Mouse (Mus musculus) lung, postnatal 36 days (tissue): ENCODE measurements around the gene Dpysl4.

Source experiments
- DNase-seq: peaks from one replicate; pipeline ENCODE4 v3.0.0; 2022; ENCODE audit warnings: mixed read lengths

Gene Dpysl4

GRCm38 (mm10) chr7:139100531-139101095 lies 14.8 kb downstream of the Dpysl4 start:
- DNase-seq = no peak

- DNase-seq = no peak
These were observed 15.5 kb downstream of the Dpysl4 start for GRCm38 (mm10) chr7:139101286-139101804.

GRCm38 (mm10) chr7:139101826-139102225 lies 16.0 kb downstream of the Dpysl4 start:
- no peak for DNase-seq

GRCm38 (mm10) chr7:139103960-139104381 lies 18.2 kb downstream of the Dpysl4 start:
- no peak for DNase-seq

- DNase-seq = no peak
These were observed 19.3 kb downstream of the Dpysl4 start for GRCm38 (mm10) chr7:139105076-139105475.

GRCm38 (mm10) chr7:139105705-139106104 lies 19.9 kb downstream of the Dpysl4 start:
- no peak for DNase-seq

GRCm38 (mm10) chr7:139107908-139108650 lies 22.3 kb downstream of the Dpysl4 start:
- peak; percentile 23 for DNase-seq

- peak; percentile 88 for DNase-seq
These were observed 33.5 kb downstream of the Dpysl4 start for GRCm38 (mm10) chr7:139119152-139119774.

GRCm38 (mm10) chr7:139119775-139120153 lies 34.0 kb downstream of the Dpysl4 start:
- no peak for DNase-seq

- DNase-seq = no peak
These were observed 40.1 kb downstream of the Dpysl4 start for GRCm38 (mm10) chr7:139125881-139126280.

- DNase-seq = no peak
These were observed 40.7 kb downstream of the Dpysl4 start for GRCm38 (mm10) chr7:139126549-139126948.

- DNase-seq = no peak
These were observed 43.2 kb downstream of the Dpysl4 start for GRCm38 (mm10) chr7:139128994-139129393.

GRCm38 (mm10) chr7:139130361-139130760 lies 44.6 kb downstream of the Dpysl4 start:
- no peak for DNase-seq

- DNase-seq = peak; percentile 14
These were observed 45.7 kb downstream of the Dpysl4 start for GRCm38 (mm10) chr7:139131538-139131937.

GRCm38 (mm10) chr7:139133446-139133845 lies 47.6 kb downstream of the Dpysl4 start:
- peak; percentile 52 for DNase-seq

- DNase-seq = no peak
These were observed 49.4 kb downstream of the Dpysl4 start for GRCm38 (mm10) chr7:139135236-139135635.

- no peak for DNase-seq
These were observed 51.2 kb downstream of the Dpysl4 start for GRCm38 (mm10) chr7:139136906-139137491.

GRCm38 (mm10) chr7:139139921-139140461 lies 54.2 kb downstream of the Dpysl4 start:
- DNase-seq = no peak

GRCm38 (mm10) chr7:139143785-139144184 lies 58.0 kb downstream of the Dpysl4 start:
- no peak for DNase-seq

- no peak for DNase-seq
These were observed 60.1 kb downstream of the Dpysl4 start for GRCm38 (mm10) chr7:139145891-139146290.

GRCm38 (mm10) chr7:139147360-139147759 lies 61.6 kb downstream of the Dpysl4 start:
- no peak for DNase-seq

GRCm38 (mm10) chr7:139149373-139149772 lies 63.6 kb downstream of the Dpysl4 start:
- no peak for DNase-seq

- no peak for DNase-seq
These were observed 65.3 kb downstream of the Dpysl4 start for GRCm38 (mm10) chr7:139151116-139151515.
